Mouse (Mus musculus): ENCODE data around the gene Wdr17. TPM values are rescaled to one million over a fixed set of nuclear protein-coding genes. Genes with fewer than 3 reads are reported as not detected.

The Wdr17 gene
- not detected in 2 replicates for polyA plus RNA-seq (2015; fragmentation: Nextera tagmentation; extraction: Ambion mirVana)

DNA sequence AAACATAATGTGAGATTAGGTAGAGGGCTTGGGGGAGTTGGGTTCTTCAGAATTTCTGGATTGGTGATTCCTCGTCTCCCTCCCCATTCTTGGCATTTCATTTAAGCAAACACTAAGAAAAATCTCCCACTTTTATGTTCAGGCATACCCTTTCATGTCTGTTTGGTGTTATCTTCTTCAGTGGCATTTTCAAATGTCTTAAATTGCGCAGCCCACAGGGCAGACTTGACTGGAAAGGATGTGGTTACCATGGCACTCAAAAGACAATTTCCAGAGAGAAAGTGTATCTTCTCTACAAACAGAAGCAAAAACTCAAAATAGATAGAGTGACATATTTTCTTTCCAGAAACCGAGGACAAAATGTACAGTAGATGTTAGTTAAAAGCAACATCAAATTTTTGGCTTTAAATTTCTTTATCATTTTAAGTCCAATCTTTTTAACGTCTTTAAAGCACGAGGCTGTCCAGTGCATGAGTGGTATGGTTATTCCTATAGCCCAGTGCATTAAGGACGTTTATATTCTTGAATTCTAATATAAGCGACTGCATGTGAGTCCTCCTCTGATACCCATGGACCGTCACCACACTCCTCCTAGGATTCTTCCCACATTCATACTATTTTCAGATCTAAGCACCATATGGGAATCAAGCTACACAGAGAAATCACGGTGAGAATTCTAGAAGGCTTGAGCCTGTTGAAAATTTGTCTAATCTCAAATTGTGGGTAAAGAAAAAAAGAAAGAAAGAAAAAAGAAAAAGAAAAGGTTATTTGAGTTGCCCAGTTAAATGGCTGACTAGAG, at the start of gene Wdr17:
Wdr17 (minus strand) TSS at position 198 of the 799 bp plus-strand sequence.

DNA sequence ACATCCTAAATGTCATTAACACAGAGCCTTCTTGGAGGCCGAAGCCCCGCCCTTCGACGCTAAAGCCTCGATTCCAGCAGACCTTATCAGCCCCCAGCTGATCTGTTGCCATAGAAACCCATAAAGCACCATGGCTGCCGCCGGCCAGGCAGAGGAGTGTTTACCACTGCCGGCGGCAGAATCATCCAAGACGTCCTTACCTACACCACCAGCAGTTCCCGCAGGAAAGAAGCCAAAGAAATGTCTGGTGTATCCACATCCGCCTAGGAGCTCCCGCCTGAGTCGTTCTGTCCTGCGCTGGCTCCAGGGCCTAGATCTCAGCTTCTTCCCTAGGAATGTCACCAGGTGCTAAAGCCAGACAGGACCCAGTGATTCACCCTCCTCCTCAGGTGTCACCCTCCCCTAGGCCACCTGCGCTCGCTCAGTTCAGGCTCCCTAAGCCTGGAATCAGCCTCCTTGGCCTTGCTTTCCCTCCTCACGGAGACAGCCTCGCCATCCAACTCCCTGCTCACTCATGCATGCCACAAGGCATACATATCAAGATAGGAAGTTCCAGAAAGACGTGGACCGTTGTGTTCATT, 286.2 kb downstream of the Wdr17 start, which contains the start of gene Spata4:
Spata4 (plus strand) TSS at position 111 of the 581 bp plus-strand sequence.

Other genes starting within 250 kb of the Wdr17 start
- gene Gpm6a, start 67.7 kb upstream of the Wdr17 start, polyA plus RNA-seq (2015; fragmentation: Nextera tagmentation; extraction: Ambion mirVana) = 18.2 and 22.2 TPM in 2 replicates